Mouse (Mus musculus) layer of hippocampus, postnatal 36 days (tissue): ENCODE data around the gene Uck2. TPM values are rescaled to one million over a fixed set of nuclear protein-coding genes. Genes with fewer than 3 reads are reported as not detected.

Experiments
- DNase-seq, 2 experiments: peaks; one replicate each; pipeline ENCODE4 v3.0.0; 2022
- microRNA-seq, 2 experiments: library from miRNA; unstranded; fragments of <30 nt; microRNA quantifications; one replicate each; pipeline ENCODE4 v1.2.0; 2021
- total RNA-seq, 2 experiments: library from RNA; stranded (reverse); gene quantifications; 2 replicates each; pipeline ENCODE4 v1.2.3; 2021

The Uck2 gene
- total RNA-seq, 2 experiments from 2014 or later, result 38.1 to 39.7 TPM

GRCm38 (mm10) chr1:167208816-167209215, 76.3 kb downstream of the Uck2 start:
- no peak for DNase-seq

- DNase-seq, result no peak
Observed at GRCm38 (mm10) chr1:167205177-167205750, 79.9 kb downstream of the Uck2 start.

DNA sequence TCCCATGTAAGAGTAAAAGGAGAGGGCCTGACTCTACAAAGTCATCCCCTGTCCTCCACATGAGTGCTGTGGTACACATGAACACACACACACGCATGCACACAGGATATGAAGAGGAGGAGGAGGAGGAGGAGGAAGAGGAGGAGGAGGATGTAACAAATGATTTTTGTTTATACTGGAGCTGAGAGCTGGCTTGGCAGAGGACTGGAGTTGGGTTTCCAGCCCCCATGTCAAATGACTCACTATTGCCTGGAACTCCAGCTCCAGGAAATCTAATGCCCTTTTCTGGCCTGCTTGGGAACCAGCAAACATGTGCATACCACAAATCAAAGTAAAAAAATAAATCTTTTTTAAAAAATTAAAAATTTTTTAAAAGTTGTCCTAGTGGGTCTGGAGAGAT, 80.7 kb downstream of the Uck2 start:
- DNase-seq, result no peak

DNA sequence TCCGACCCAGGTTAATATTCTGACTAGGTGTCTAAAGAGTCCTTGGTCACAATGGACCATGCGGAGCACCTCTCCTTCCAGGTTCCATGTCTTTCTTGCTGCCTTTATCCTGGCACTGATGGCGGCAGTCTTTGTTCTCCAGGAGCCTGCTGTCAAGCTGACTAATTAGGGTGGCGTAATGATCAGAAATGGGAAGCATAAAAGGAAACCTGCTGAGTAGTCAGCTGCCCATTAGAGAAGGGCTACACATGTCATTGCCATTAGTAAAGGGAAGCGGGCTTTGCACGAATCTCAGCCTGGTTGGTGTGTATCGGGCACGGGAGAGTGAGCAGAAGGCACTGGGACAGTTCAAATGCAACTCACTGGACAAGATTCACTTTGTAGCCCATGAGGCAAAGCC, 90.4 kb downstream of the Uck2 start:
- no peak for DNase-seq

DNA sequence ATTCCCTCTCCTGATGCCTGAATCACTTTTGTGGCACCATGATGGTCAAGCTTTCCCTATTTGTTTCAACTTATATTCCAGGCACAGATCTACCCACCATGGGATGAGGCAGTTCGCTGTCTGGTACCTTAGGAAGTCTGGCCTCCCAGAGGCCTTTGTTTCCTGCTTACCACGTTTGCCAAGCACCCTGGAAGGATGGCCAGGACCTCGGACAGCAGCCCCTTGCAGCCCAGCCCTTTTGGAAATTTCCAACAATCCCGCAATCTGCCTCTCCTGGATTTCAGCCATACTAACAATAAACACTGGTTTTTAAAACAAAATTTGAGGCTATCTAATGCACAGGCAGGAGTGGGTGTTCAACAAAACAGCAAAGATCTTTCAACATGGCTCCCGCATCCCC, 97.3 kb downstream of the Uck2 start:
- DNase-seq, result no peak

DNA sequence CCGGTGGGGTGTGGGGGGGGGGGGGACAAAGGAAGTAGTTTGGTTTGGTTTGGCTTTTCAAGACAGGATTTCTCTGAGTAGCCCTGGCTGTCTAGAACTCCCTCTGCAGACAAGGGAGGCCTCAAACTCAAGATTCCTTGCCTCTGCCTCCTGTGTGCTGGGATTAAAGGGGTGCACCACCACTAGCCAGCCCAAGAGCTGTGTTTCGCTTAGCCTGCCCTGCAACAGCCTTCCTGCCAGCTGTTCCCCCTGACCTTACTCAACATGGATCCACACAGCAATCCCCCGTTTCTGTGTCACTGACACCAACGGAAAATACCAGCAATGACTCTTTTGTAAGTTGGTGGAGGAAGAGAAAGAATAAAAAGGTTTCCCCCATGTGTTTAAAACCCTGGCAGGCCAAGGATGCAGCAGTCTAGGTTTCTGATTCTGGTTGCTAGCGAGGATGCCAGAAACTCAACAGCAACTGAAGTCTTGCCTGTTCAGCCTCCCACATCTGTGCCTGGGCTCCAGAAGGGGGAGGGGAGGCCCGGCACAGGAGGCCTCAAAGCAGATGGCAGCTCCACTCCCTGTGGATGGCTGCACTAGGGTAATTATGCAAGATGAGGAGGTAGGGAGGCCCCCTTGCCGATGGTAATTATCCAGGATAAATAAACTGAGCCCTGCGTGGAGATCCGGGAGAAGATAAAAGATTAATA, 103.1 kb downstream of the Uck2 start:
- DNase-seq, result peak; percentile 41 to 44

Small RNA genes within 50 kb of the gene (microRNA-seq; reads per million reads assigned to microRNA genes)
- gene Mir6347, result 0 reads per million in 2 experiments

Other genes starting within 250 kb of the Uck2 start
- 10 to 100 TPM; 52.4 to 52.7 TPM for gene Tmco1, start 23.1 kb upstream of the Uck2 start, total RNA-seq
- gene Aldh9a1, start 64.7 kb upstream of the Uck2 start, total RNA-seq, result 10 to 100 TPM; 20.1 to 24.5 TPM
- gene Mgst3, start 108.5 kb upstream of the Uck2 start, total RNA-seq, result 10 to 100 TPM; 68.7 to 70.9 TPM
- gene Lrrc52, start 181.5 kb upstream of the Uck2 start, total RNA-seq, result not detected